Mouse (Mus musculus): ENCODE measurements around the gene Ddb1. TPM values are rescaled to one million over a fixed set of nuclear protein-coding genes. Genes with fewer than 3 reads are reported as not detected.

Gene Ddb1
- total and polyA plus RNA-seq, 2 experiments from 2014 or later, result 146 to 288 TPM

- 84% methylated on average over 5 of the region's 5 CpGs for WGBS
- Histone ChIP-seq H3K9ac (replicated peaks; ENCODE audit: low read length) (no peak overlapping the region), H3K4me2 (ENCODE audit: low read depth, low read length) (no peak overlapping the region)
Observed at GRCm38 (mm10) chr19:10657742-10658141, 52.6 kb downstream of the Ddb1 start.

GRCm38 (mm10) chr19:10658406-10658805 lies 53.3 kb downstream of the Ddb1 start:
- H3K27ac ChIP-seq, result no peak overlapping the region
- ATAC-seq, result no peak
- H3K9me3 ChIP-seq (ENCODE audit: low read length), result no peaks in the 10 kb centered on the region
- no peak overlapping the region for H3K4me3 ChIP-seq (ENCODE audit: low read length)
- no peak overlapping the region for H3K4me2 ChIP-seq (ENCODE audit: low read depth, low read length)
- no peak for DNase-seq (ENCODE audit: low spot score)
- H3K27me3 ChIP-seq (ENCODE audit: insufficient read depth, low read length), result no peaks in the 10 kb centered on the region
- H3K9ac ChIP-seq (replicated peaks; ENCODE audit: low read length), result no peak overlapping the region
- H3K36me3 ChIP-seq (ENCODE audit: insufficient read depth, low read length), result no peaks in the 10 kb centered on the region
- 73% methylated on average over 2 of the region's 2 CpGs for WGBS
- no peaks in the 10 kb centered on the region for H3K4me1 ChIP-seq (ENCODE audit: insufficient read depth, low read length)
- no peak for TF ChIP-seq CTCF (IDR thresholded peaks at IDR 0.05; ENCODE audit: low read depth)

More at GRCm38 (mm10) chr19:10657742-10658141, 52.6 kb downstream of the Ddb1 start:
- TF ChIP-seq CTCF (IDR thresholded peaks at IDR 0.05; ENCODE audit: low read depth), result no peak
- H3K9me3 ChIP-seq (ENCODE audit: low read length), result no peaks in the 10 kb centered on the region
- no peaks in the 10 kb centered on the region for H3K27me3 ChIP-seq (ENCODE audit: insufficient read depth, low read length)
- no peaks in the 10 kb centered on the region for H3K4me1 ChIP-seq (ENCODE audit: insufficient read depth, low read length)
- H3K4me3 ChIP-seq (ENCODE audit: low read length), result no peak overlapping the region
- H3K27ac ChIP-seq, result no peak overlapping the region
- ATAC-seq (no peak), DNase-seq (ENCODE audit: low spot score) (no peak)
- H3K36me3 ChIP-seq (ENCODE audit: insufficient read depth, low read length), result no peaks in the 10 kb centered on the region

GRCm38 (mm10) chr19:10661373-10661772 lies 56.2 kb downstream of the Ddb1 start:
- DNase-seq (ENCODE audit: low spot score), result no peak
- H3K4me3 ChIP-seq (ENCODE audit: low read length), result no peak overlapping the region
- no peaks in the 10 kb centered on the region for H3K9me3 ChIP-seq (ENCODE audit: low read length)
- no peaks in the 10 kb centered on the region for H3K27me3 ChIP-seq (ENCODE audit: insufficient read depth, low read length)
- H3K27ac ChIP-seq, result no peak overlapping the region
- 78% methylated on average over 5 of the region's 5 CpGs for WGBS
- H3K4me2 ChIP-seq (ENCODE audit: low read depth, low read length), result no peak overlapping the region
- no peak for TF ChIP-seq CTCF (IDR thresholded peaks at IDR 0.05; ENCODE audit: low read depth)
- no peak overlapping the region for H3K9ac ChIP-seq (replicated peaks; ENCODE audit: low read length)
- no peak for ATAC-seq
- no peaks in the 10 kb centered on the region for H3K4me1 ChIP-seq (ENCODE audit: insufficient read depth, low read length)
- H3K36me3 ChIP-seq (ENCODE audit: insufficient read depth, low read length), result no peaks in the 10 kb centered on the region

- Histone ChIP-seq H3K4me1 (ENCODE audit: insufficient read depth, low read length) (no peaks in the 10 kb centered on the region), H3K4me3 (ENCODE audit: low read length) (no peak overlapping the region), H3K36me3 (ENCODE audit: insufficient read depth, low read length) (no peaks in the 10 kb centered on the region), H3K4me2 (ENCODE audit: low read depth, low read length) (no peak overlapping the region), H3K9ac (replicated peaks; ENCODE audit: low read length) (no peak overlapping the region), H3K27ac (no peak overlapping the region), H3K27me3 (ENCODE audit: insufficient read depth, low read length) (no peaks in the 10 kb centered on the region), H3K9me3 (ENCODE audit: low read length) (no peaks in the 10 kb centered on the region)
- DNase-seq (ENCODE audit: low spot score) (no peak), ATAC-seq (no peak)
- 85% methylated on average over 2 of the region's 2 CpGs for WGBS
- no peak for TF ChIP-seq CTCF (IDR thresholded peaks at IDR 0.05; ENCODE audit: low read depth)
Observed at GRCm38 (mm10) chr19:10661919-10662318, 56.8 kb downstream of the Ddb1 start.

GRCm38 (mm10) chr19:10662665-10663064 lies 57.5 kb downstream of the Ddb1 start:
- no peak overlapping the region for H3K27ac ChIP-seq
- DNase-seq (ENCODE audit: low spot score), result no peak
- H3K27me3 ChIP-seq (ENCODE audit: insufficient read depth, low read length), result no peaks in the 10 kb centered on the region
- no peak for ATAC-seq
- H3K36me3 ChIP-seq (ENCODE audit: insufficient read depth, low read length), result no peaks in the 10 kb centered on the region
- H3K4me3 ChIP-seq (ENCODE audit: low read length), result no peak overlapping the region
- no peak overlapping the region for H3K4me2 ChIP-seq (ENCODE audit: low read depth, low read length)
- no peak overlapping the region for H3K9ac ChIP-seq (replicated peaks; ENCODE audit: low read length)
- no peak for TF ChIP-seq CTCF (IDR thresholded peaks at IDR 0.05; ENCODE audit: low read depth)
- WGBS, result 80% methylated on average over 3 of the region's 3 CpGs
- no peaks in the 10 kb centered on the region for H3K4me1 ChIP-seq (ENCODE audit: insufficient read depth, low read length)
- H3K9me3 ChIP-seq (ENCODE audit: low read length), result no peaks in the 10 kb centered on the region

GRCm38 (mm10) chr19:10665093-10665492 lies 60.0 kb downstream of the Ddb1 start:
- H3K27ac ChIP-seq, result no peak overlapping the region
- no peak overlapping the region for H3K9ac ChIP-seq (replicated peaks; ENCODE audit: low read length)
- DNase-seq (ENCODE audit: low spot score) (no peak), ATAC-seq (peak; percentile 24; the same call in 1 of the 2 replicates)
- no peaks in the 10 kb centered on the region for H3K27me3 ChIP-seq (ENCODE audit: insufficient read depth, low read length)
- H3K4me1 ChIP-seq (ENCODE audit: insufficient read depth, low read length), result no peaks in the 10 kb centered on the region
- no peak overlapping the region for H3K4me3 ChIP-seq (ENCODE audit: low read length)
- no peaks in the 10 kb centered on the region for H3K36me3 ChIP-seq (ENCODE audit: insufficient read depth, low read length)
- 64% methylated on average over 3 of the region's 3 CpGs for WGBS
- H3K9me3 ChIP-seq (ENCODE audit: low read length), result no peaks in the 10 kb centered on the region
- no peak overlapping the region for H3K4me2 ChIP-seq (ENCODE audit: low read depth, low read length)
- no peak for TF ChIP-seq CTCF (IDR thresholded peaks at IDR 0.05; ENCODE audit: low read depth)

- 14% methylated on average over 2 of the region's 2 CpGs for WGBS
- Histone ChIP-seq H3K36me3 (ENCODE audit: insufficient read depth, low read length) (no peaks in the 10 kb centered on the region), H3K4me2 (ENCODE audit: low read depth, low read length) (no peak overlapping the region), H3K27ac (no peak overlapping the region), H3K4me3 (ENCODE audit: low read length) (no peak overlapping the region), H3K9me3 (ENCODE audit: low read length) (no peaks in the 10 kb centered on the region), H3K4me1 (ENCODE audit: insufficient read depth, low read length) (no peaks in the 10 kb centered on the region), H3K27me3 (ENCODE audit: insufficient read depth, low read length) (no peaks in the 10 kb centered on the region), H3K9ac (replicated peaks; ENCODE audit: low read length) (no peak overlapping the region)
- peak; percentile 91 for TF ChIP-seq CTCF (IDR thresholded peaks at IDR 0.05; ENCODE audit: low read depth)
- ATAC-seq, result peak; percentile 84
- peak; percentile 80 for DNase-seq (ENCODE audit: low spot score)
Observed at GRCm38 (mm10) chr19:10665499-10665898, 60.4 kb downstream of the Ddb1 start.

Measured in hindbrain, postnatal 0 days (tissue).